Mouse (Mus musculus) midbrain, embryonic 16.5 days (tissue): ENCODE measurements around the gene Gm11114. TPM values are rescaled to one million over a fixed set of nuclear protein-coding genes. Genes with fewer than 3 reads are reported as not detected.

Experiments
- ATAC-seq: fragments of 200-750 bp; cut with Nextera tagmentation; 2 replicates; pipeline ENCODE4 v1.8.0; 2017; ENCODE audit warnings: moderate TSS enrichment
- H3K27ac ChIP-seq: fragments of 300-500 bp; sonication (generic); 2 replicates; pipeline ENCODE4 v1.5.1; 2014; ENCODE audit warnings: mild to moderate bottlenecking, low read length, mixed read lengths
- H3K27me3 ChIP-seq: fragments of 300-500 bp; sonication (generic); 2 replicates; pipeline ENCODE4 v1.6.1; 2014; ENCODE audit warnings: low read depth, low read length, mixed read lengths; ENCODE audit not compliant: control insufficient read depth, insufficient read depth
- H3K36me3 ChIP-seq: fragments of 300-500 bp; sonication (generic); 2 replicates; pipeline ENCODE4 v1.6.1; 2014; ENCODE audit warnings: mild to moderate bottlenecking, low read length, moderate library complexity, mixed read lengths; ENCODE audit not compliant: control insufficient read depth, insufficient read depth
- H3K4me1 ChIP-seq: fragments of 300-500 bp; sonication (generic); 2 replicates; pipeline ENCODE4 v1.6.1; 2014; ENCODE audit warnings: mild to moderate bottlenecking, low read length, mixed read lengths; ENCODE audit not compliant: control insufficient read depth, insufficient read depth
- H3K4me2 ChIP-seq: fragments of 300-500 bp; sonication (generic); 2 replicates; pipeline ENCODE4 v1.6.1; 2014; ENCODE audit warnings: mild to moderate bottlenecking, low read length, mixed read lengths
- H3K4me3 ChIP-seq: fragments of 300-500 bp; sonication (generic); 2 replicates; pipeline ENCODE4 v1.5.1; 2014; ENCODE audit warnings: low read depth, mild to moderate bottlenecking, low read length, moderate library complexity, mixed read lengths
- H3K9ac ChIP-seq: fragments of 300-500 bp; sonication (generic); 2 replicates; pipeline ENCODE4 v1.6.1; 2014; ENCODE audit warnings: low read depth, low read length, mixed read lengths
- H3K9me3 ChIP-seq: fragments of 300-500 bp; sonication (generic); replicated peaks from 2 replicates; pipeline ENCODE4 v1.6.1; 2014; ENCODE audit warnings: mild to moderate bottlenecking, low read length, mixed read lengths; ENCODE audit not compliant: control insufficient read depth, poor library complexity, severe bottlenecking
- WGBS: fragments of 180-500 bp; shearing (Covaris S2); extraction: QIAGEN DNeasy Blood & Tissue Kit; methylation state at CpG from one replicate; pipeline ENCODE4 v1.1.7; 2014; 5-methylcytosine and 5-hydroxymethylcytosine counted together
- polyA plus RNA-seq: library from polyadenylated mRNA; unstranded; fragments of >200 nt; fragmentation: Nextera tagmentation; extraction: Ambion mirVana; gene quantifications from 2 replicates; pipeline ENCODE4 v1.2.1, GENCODE M21; 2015

Gene Gm11114
- not detected in 2 replicates for polyA plus RNA-seq

GRCm38 (mm10) chr9:85312473-85312872 is at the start of gene Gm11114:
Gene Gm11114 (plus strand): TSS chr9:85312773.
- Histone ChIP-seq H3K4me1 (no peaks in the 10 kb centered on the region), H3K36me3 (no peaks in the 10 kb centered on the region), H3K27me3 (no peaks in the 10 kb centered on the region), H3K4me3 (no peak within 1 kb of the TSS), H3K9me3 (no peaks in the 10 kb centered on the region), H3K27ac (no peak within 1 kb of the TSS), H3K9ac (no peak within 1 kb of the TSS), H3K4me2 (no peak within 1 kb of the TSS)
- WGBS = 91% methylated on average over 6 of the region's 6 CpGs
- ATAC-seq = no peak

- Histone ChIP-seq H3K27me3 (no peaks in the 10 kb centered on the region), H3K27ac (no peak overlapping the region), H3K4me3 (no peak overlapping the region), H3K36me3 (no peaks in the 10 kb centered on the region), H3K4me2 (no peak overlapping the region), H3K9ac (no peak overlapping the region), H3K9me3 (no peaks in the 10 kb centered on the region), H3K4me1 (no peaks in the 10 kb centered on the region)
- WGBS = 88% methylated on average over 5 of the region's 5 CpGs
- no peak for ATAC-seq
Observed at GRCm38 (mm10) chr9:85266847-85267246, 45.7 kb upstream of the Gm11114 start.

DNA sequence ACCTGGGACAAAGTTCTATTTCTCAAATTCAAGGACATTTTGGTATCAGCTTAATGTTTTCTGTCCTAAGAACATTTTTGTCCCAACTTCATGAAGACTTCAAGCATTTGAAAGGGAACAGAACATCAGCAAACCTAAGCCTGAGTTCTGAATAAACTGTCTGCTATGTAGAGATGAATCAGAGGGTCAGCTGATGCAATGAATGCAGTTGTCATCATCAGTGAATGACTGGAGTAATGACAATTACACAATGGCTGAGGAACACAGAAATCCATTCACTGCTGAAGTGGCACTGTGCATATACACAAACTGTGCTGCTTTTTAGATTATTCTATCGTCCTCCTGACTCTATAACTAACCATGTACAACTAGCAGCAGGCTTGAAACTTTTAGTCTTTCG is 38.5 kb upstream of the Gm11114 start:
- ATAC-seq = no peak
- 82% methylated on average over 2 of the region's 2 CpGs for WGBS
- H3K9me3 ChIP-seq = no peaks in the 10 kb centered on the region
- H3K27ac ChIP-seq = no peak overlapping the region
- H3K4me2 ChIP-seq = no peak overlapping the region
- H3K9ac ChIP-seq = no peak overlapping the region
- no peak overlapping the region for H3K4me3 ChIP-seq
- no peaks in the 10 kb centered on the region for H3K4me1 ChIP-seq
- H3K27me3 ChIP-seq = no peaks in the 10 kb centered on the region
- H3K36me3 ChIP-seq = no peaks in the 10 kb centered on the region

GRCm38 (mm10) chr9:85302849-85303248 is 9.7 kb upstream of the Gm11114 start:
- 85% methylated on average over 4 of the region's 4 CpGs for WGBS
- H3K9me3 ChIP-seq = no peaks in the 10 kb centered on the region
- no peak for ATAC-seq

DNA sequence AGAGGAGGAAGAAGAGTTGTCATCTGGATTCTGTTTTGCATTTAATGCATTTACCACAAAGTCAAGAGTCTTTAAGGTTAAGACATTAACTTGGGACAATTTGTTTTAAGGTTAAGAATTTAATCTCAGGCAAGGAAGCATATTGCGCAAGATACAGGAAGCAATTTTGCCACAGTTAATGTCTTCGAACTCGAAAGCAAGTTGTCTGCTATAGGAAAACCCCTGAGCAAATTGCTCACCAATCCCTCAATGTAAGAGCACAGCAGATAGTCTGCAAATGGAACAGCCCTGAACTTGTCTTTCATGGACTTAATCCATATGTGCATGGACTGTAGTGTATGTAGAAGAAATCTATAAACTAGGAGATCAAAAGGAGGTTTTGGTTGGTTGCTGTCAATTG is 9.2 kb upstream of the Gm11114 start:
- H3K27me3 ChIP-seq = no peaks in the 10 kb centered on the region
- 93% methylated on average over 3 of the region's 3 CpGs for WGBS
- H3K27ac ChIP-seq = no peak overlapping the region

More at GRCm38 (mm10) chr9:85302849-85303248, 9.7 kb upstream of the Gm11114 start:
- Histone ChIP-seq H3K27ac (no peak overlapping the region), H3K9ac (no peak overlapping the region), H3K36me3 (no peaks in the 10 kb centered on the region), H3K27me3 (no peaks in the 10 kb centered on the region), H3K4me3 (no peak overlapping the region), H3K4me2 (no peak overlapping the region), H3K4me1 (no peaks in the 10 kb centered on the region)

DNA sequence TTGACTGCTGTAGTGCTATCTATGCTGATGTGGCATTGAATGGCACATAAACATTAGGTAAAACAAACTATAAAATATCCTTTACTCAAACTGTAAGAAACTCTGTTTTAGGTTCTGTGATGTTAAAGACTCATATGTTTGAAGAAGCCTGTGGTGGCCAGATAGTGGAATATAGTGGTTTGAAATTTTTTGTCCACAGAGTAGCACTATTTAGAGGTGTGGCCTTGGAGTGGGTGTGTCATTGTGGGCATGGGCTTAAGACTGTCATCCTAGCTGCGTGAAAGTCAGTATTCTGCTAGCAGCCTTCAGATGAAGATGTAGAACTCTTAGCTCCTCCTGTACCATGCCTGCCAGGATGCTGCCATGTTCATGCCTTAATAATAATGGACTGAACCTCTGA is 3.5 kb downstream of the Gm11114 start:
- Histone ChIP-seq H3K4me3 (no peak overlapping the region), H3K9me3 (no peaks in the 10 kb centered on the region), H3K4me2 (no peak overlapping the region), H3K27ac (no peak overlapping the region), H3K36me3 (no peaks in the 10 kb centered on the region), H3K9ac (no peak overlapping the region), H3K27me3 (no peaks in the 10 kb centered on the region), H3K4me1 (no peaks in the 10 kb centered on the region)
- WGBS = 52% methylated on average over 1 of the region's 1 CpGs
- no peak for ATAC-seq

More for the DNA sequence above, 9.2 kb upstream of the Gm11114 start:
- Histone ChIP-seq H3K4me2 (no peak overlapping the region), H3K9ac (no peak overlapping the region), H3K36me3 (no peaks in the 10 kb centered on the region), H3K4me1 (no peaks in the 10 kb centered on the region), H3K4me3 (no peak overlapping the region), H3K9me3 (no peaks in the 10 kb centered on the region)
- no peak for ATAC-seq

DNA sequence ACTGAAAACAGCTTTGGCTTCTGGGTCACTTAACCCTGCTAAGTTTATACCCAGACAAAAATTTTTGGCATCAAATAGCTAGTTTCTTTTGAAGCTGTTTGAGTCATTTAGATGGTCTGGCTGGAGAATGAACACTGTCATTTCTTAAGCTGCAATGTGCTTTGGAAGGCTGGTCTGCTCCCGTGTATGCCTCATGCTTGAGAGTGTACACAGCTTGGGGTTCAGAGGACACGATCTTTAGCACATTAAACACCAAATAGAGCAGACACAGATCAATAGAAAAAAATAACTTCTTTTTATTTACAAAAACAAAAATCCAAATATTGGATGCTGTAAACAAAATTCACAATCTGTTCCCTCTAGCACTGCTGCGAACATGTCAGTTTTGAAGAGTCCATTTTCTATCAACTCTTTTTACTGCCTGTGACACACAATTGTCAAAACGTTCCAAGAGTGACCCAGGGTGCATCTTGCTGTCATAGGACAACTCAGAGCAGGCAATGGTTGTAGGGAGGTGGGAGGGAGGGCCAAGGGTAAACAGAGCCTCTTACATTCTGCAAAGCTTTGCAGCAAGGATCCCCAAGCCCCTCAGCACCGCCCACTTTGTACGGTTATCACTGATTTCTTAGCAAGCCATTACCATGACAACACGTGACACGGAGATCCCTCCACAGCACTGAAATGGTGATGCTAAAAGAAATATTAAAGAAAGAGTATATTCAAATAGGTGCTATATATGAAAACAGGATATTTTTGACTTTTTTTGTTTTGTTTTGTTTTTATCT is 7.8 kb downstream of the Gm11114 start:
- ATAC-seq = 0 out of 2 replicates have a peak, but pooled peaks have one; percentile 62
- Histone ChIP-seq H3K4me2 (no peak overlapping the region), H3K27me3 (no peaks in the 10 kb centered on the region)

DNA sequence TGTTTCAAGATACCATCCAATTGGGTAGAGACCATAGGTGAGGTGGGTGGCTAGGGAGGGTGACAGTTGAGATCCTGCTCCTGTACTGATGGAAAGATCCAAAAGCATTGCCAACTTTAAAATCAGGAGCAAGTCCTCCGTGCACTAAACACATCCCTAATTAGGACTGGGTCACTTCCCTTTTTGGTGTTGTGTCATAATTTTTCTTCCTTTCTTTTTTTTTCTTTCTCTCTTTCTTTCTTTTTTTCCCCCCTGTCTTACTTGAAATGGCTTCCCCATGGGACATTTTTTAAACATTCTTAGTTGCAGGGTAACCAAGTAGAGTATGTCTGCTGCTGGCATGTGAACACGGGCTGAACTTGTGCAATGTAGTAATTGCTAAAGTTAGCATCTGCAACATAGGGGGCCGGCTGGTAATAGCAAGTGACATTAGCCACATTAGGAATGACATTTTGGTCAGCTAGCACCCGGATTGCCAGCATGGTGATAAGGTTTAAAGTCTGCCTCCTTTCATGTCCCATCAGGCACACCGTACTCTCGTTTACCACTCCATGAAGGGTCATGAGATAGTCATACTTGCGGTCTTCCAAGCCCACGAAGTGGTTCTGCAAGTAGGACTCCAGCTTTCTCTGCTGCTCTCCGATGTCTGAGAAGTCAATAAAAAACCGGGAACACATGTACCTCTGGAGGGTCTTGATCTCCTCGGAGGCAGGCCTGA is 11.7 kb downstream of the Gm11114 start:
- peak overlapping the region; percentile 63 for H3K4me2 ChIP-seq
- 0 out of 2 replicates have a peak overlapping the region, but pooled peaks have one; percentile 69 for H3K4me3 ChIP-seq
- H3K27ac ChIP-seq = no peak overlapping the region
- ATAC-seq = no peak
- H3K9ac ChIP-seq = no peak overlapping the region
- no peaks in the 10 kb centered on the region for H3K9me3 ChIP-seq
- 86% methylated on average over 11 of the region's 11 CpGs for WGBS
- no peaks in the 10 kb centered on the region for H3K27me3 ChIP-seq
- no peaks in the 10 kb centered on the region for H3K36me3 ChIP-seq
- peaks cover 6% of the 10 kb centered on the region for H3K4me1 ChIP-seq

More for the DNA sequence above, 7.8 kb downstream of the Gm11114 start:
- no peak overlapping the region for H3K4me3 ChIP-seq
- H3K9ac ChIP-seq = no peak overlapping the region
- H3K4me1 ChIP-seq = no peaks in the 10 kb centered on the region
- H3K9me3 ChIP-seq = no peaks in the 10 kb centered on the region
- H3K36me3 ChIP-seq = no peaks in the 10 kb centered on the region
- H3K27ac ChIP-seq = no peak overlapping the region
- 44% methylated on average over 8 of the region's 8 CpGs for WGBS
